Mouse (Mus musculus): ENCODE results near the gene Hmx1. TPM values are rescaled to one million over a fixed set of nuclear protein-coding genes. Genes with fewer than 3 reads are reported as not detected.

Gene Hmx1
- total and polyA plus RNA-seq, 3 experiments: not detected

DNA sequence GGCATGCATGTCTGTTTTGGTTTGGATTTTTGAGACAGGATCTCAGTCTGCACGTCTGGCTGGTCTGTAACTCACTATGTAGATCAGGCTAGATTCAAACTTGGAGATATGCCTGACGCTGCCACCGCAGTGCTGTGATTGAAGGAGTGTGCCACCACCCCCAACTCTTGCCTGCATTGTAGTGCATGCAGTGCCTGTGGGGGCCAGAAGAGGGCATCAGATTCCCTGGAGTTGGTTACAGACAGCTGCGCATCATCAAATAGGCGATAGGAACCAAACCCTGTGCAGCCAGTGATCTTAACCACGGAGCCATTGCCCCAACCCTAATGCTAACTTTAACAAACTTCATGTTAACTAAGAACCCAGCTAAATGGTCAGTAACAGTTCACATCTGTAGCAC is 49.9 kb downstream of the Hmx1 start:
- Histone ChIP-seq H3K9ac (ENCODE audit: control insufficient read depth, low read depth, low read length, poor library complexity, severe bottlenecking) (no peak overlapping the region), H3K27ac (ENCODE audit: control insufficient read depth, low read depth, low read length) (no peak overlapping the region), H3K4me3 (ENCODE audit: control insufficient read depth in 1 of 2, insufficient read depth in 1 of 2, low read depth in 2 of 2, low read length in 2 of 2) (no peak overlapping the region), H3K9me3 (replicated peaks; ENCODE audit: insufficient read depth, low read length) (no peaks in the 10 kb centered on the region), H3K27me3 (ENCODE audit: control insufficient read depth in 1 of 2, insufficient read depth in 2 of 2, low read length in 2 of 2) (no peaks in the 10 kb centered on the region), H3K4me1 (ENCODE audit: control insufficient read depth in 1 of 2, insufficient read depth in 2 of 2, low read length in 2 of 2) (no peaks in the 10 kb centered on the region), H3K79me2 (ENCODE audit: control insufficient read depth, insufficient read depth, low read length, poor library complexity) (no peaks in the 10 kb centered on the region), H3K36me3 (ENCODE audit: control insufficient read depth in 1 of 2, insufficient read depth in 2 of 2, low read length in 2 of 2) (no peaks in the 10 kb centered on the region)
- TF ChIP-seq SMC3 (IDR thresholded peaks at IDR 0.05; ENCODE audit: low read depth, low read length): no peak
- TF ChIP-seq JUND (IDR thresholded peaks at IDR 0.05; ENCODE audit: low read depth, low read length): no peak
- TF ChIP-seq MYC (IDR thresholded peaks at IDR 0.05; ENCODE audit: low read depth, low read length): no peak
- TF ChIP-seq POLR2AphosphoS5 (IDR thresholded peaks at IDR 0.05; ENCODE audit: borderline replicate concordance, low read depth, low read length): no peak
- DNase-seq (ENCODE audit: low read depth, low spot score): no peak

GRCm38 (mm10) chr5:35440459-35440858 is 51.6 kb downstream of the Hmx1 start:
- Histone ChIP-seq H3K4me3 (ENCODE audit: control insufficient read depth in 1 of 2, insufficient read depth in 1 of 2, low read depth in 2 of 2, low read length in 2 of 2) (no peak overlapping the region), H3K9me3 (replicated peaks; ENCODE audit: insufficient read depth, low read length) (no peaks in the 10 kb centered on the region), H3K27me3 (ENCODE audit: control insufficient read depth in 1 of 2, insufficient read depth in 2 of 2, low read length in 2 of 2) (no peaks in the 10 kb centered on the region), H3K79me2 (ENCODE audit: control insufficient read depth, insufficient read depth, low read length, poor library complexity) (no peaks in the 10 kb centered on the region), H3K27ac (ENCODE audit: control insufficient read depth, low read depth, low read length) (no peak overlapping the region), H3K36me3 (ENCODE audit: control insufficient read depth in 1 of 2, insufficient read depth in 2 of 2, low read length in 2 of 2) (no peaks in the 10 kb centered on the region), H3K4me1 (ENCODE audit: control insufficient read depth in 1 of 2, insufficient read depth in 2 of 2, low read length in 2 of 2) (no peaks in the 10 kb centered on the region), H3K9ac (ENCODE audit: control insufficient read depth, low read depth, low read length, poor library complexity, severe bottlenecking) (no peak overlapping the region)
- TF ChIP-seq JUND (IDR thresholded peaks at IDR 0.05; ENCODE audit: low read depth, low read length): no peak
- TF ChIP-seq CTCF (IDR thresholded peaks at IDR 0.05 in 2 of 3, conservative IDR thresholded peaks at IDR 0.05 in 1 of 3; ENCODE audit: control insufficient read depth in 1 of 3, insufficient read depth in 1 of 3, low read depth in 2 of 3, low read length in 3 of 3, poor library complexity in 1 of 3, severe bottlenecking in 1 of 3): no peak
- TF ChIP-seq SMC3 (IDR thresholded peaks at IDR 0.05; ENCODE audit: low read depth, low read length): no peak
- TF ChIP-seq POLR2AphosphoS2 (IDR thresholded peaks at IDR 0.05; ENCODE audit: low read length): no peak
- no peak for TF ChIP-seq CHD2 (IDR thresholded peaks at IDR 0.05; ENCODE audit: low read length)
- no peak for TF ChIP-seq UBTF (IDR thresholded peaks at IDR 0.05; ENCODE audit: borderline replicate concordance, insufficient read depth, low read depth, low read length)
- TF ChIP-seq TCF12 (IDR thresholded peaks at IDR 0.05; ENCODE audit: low read depth, low read length): no peak
- TF ChIP-seq USF2 (IDR thresholded peaks at IDR 0.05; ENCODE audit: borderline replicate concordance in 1 of 2, insufficient read depth in 1 of 2, low read depth in 1 of 2, low read length in 2 of 2): no peak
- no peak for TF ChIP-seq MAX (IDR thresholded peaks at IDR 0.05; ENCODE audit: low read length)
- no peak for TF ChIP-seq CHD1 (IDR thresholded peaks at IDR 0.05; ENCODE audit: low read depth, low read length)
- no peak for TF ChIP-seq POLR2AphosphoS5 (IDR thresholded peaks at IDR 0.05; ENCODE audit: borderline replicate concordance, low read depth, low read length)
- TF ChIP-seq NELFE (IDR thresholded peaks at IDR 0.05; ENCODE audit: low read depth, low read length): no peak
- TF ChIP-seq ZC3H11A (IDR thresholded peaks at IDR 0.05; ENCODE audit: low read depth, low read length): no peak
- no peak for TF ChIP-seq KAT2A (conservative IDR thresholded peaks at IDR 0.05; ENCODE audit: low read depth, low read length)
- no peak for TF ChIP-seq GATA1 (IDR thresholded peaks at IDR 0.05; ENCODE audit: low read depth, low read length)
- no peak for DNase-seq (ENCODE audit: low read depth, low spot score)

Data from MEL (cell line).